Mouse (Mus musculus): ENCODE results near the gene Slc34a3. TPM values are rescaled to one million over a fixed set of nuclear protein-coding genes. Genes with fewer than 3 reads are reported as not detected.

Slc34a3 gene
- total and polyA plus RNA-seq, 3 experiments: 0.03 to 0.04 TPM; not detected in 1

DNA sequence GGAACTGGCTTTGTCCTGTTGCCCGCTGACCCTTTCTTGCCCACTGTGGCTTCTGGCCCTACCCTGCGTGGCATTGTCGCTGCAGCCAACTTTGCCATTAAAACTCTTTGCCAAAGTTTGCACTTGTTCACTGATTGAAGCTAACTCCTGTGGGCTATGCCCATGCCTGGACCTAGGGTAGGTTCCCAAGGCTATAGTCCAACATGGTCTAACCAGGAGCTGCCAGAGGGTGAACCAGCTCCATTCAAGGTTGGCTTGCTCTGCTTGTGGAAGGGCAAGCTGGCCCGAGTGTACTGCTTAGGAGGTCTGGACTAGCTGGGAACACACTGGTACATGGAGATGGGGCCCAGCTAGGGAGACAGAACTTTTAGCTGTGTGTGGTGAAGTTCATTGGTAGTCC lies 10.0 kb upstream of the Slc34a3 start:
- Histone ChIP-seq H3K36me3 (ENCODE audit: control insufficient read depth in 1 of 2, insufficient read depth in 2 of 2, low read length in 2 of 2) (no peaks in the 10 kb centered on the region), H3K9ac (ENCODE audit: control insufficient read depth, low read depth, low read length, poor library complexity, severe bottlenecking) (no peak overlapping the region), H3K9me3 (replicated peaks; ENCODE audit: insufficient read depth, low read length) (no peaks in the 10 kb centered on the region), H3K27ac (ENCODE audit: control insufficient read depth, low read depth, low read length) (no peak overlapping the region), H3K27me3 (ENCODE audit: control insufficient read depth in 1 of 2, insufficient read depth in 2 of 2, low read length in 2 of 2) (no peaks in the 10 kb centered on the region), H3K4me3 (ENCODE audit: control insufficient read depth in 1 of 2, insufficient read depth in 1 of 2, low read depth in 2 of 2, low read length in 2 of 2) (no peak overlapping the region), H3K79me2 (ENCODE audit: control insufficient read depth, insufficient read depth, low read length, poor library complexity) (no peaks in the 10 kb centered on the region; the same call in 1 of the 2 replicates), H3K4me1 (ENCODE audit: control insufficient read depth in 1 of 2, insufficient read depth in 2 of 2, low read length in 2 of 2) (peaks cover 0 to 12% of the 10 kb centered on the region in 2 experiments; a peak in 3 of 4 replicates)
- no peak for DNase-seq (ENCODE audit: low read depth, low spot score)
- no peak for TF ChIP-seq SIN3A (IDR thresholded peaks at IDR 0.05; ENCODE audit: low read length)
- no peak; a peak in 1 of 4 replicates for TF ChIP-seq POLR2A (IDR thresholded peaks at IDR 0.05; ENCODE audit: control insufficient read depth in 1 of 2, insufficient read depth in 1 of 2, low read depth in 1 of 2, low read length in 2 of 2, poor library complexity in 1 of 2)
- TF ChIP-seq EP300 (IDR thresholded peaks at IDR 0.05; ENCODE audit: low read depth in 1 of 2, low read length in 2 of 2): no peak
- no peak for TF ChIP-seq TBP (IDR thresholded peaks at IDR 0.05; ENCODE audit: low read depth, low read length)
- TF ChIP-seq MXI1 (IDR thresholded peaks at IDR 0.05; ENCODE audit: low read depth, low read length): no peak
- no peak for TF ChIP-seq GATA1 (IDR thresholded peaks at IDR 0.05; ENCODE audit: low read depth, low read length)
- TF ChIP-seq MAZ (IDR thresholded peaks at IDR 0.05; ENCODE audit: low read depth, low read length): no peak

DNA sequence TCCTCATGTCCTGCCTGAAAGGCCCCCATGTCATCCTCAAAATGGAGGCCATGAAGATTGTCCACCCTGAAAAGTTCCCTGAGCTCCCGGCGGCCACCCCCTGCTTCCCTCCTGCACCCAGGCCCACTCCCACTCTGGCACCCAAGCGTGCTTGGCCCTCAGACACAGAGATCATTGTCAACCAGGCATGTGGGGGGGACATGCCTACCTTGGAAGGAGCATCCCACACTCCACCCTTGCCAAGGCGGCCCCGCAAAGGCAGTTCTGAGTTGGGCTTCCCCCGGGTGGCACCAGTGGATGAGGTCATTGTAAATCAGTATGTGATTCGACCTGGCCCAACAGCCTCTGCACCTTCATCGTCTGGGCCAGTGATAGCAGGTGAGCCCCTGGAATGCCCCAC lies 9.2 kb upstream of the Slc34a3 start:
- H3K9ac ChIP-seq (ENCODE audit: control insufficient read depth, low read depth, low read length, poor library complexity, severe bottlenecking): no peak overlapping the region
- no peak for DNase-seq (ENCODE audit: low read depth, low spot score)
- H3K79me2 ChIP-seq (ENCODE audit: control insufficient read depth, insufficient read depth, low read length, poor library complexity): no peaks in the 10 kb centered on the region; the same call in 1 of the 2 replicates
- peaks cover 0 to 12% of the 10 kb centered on the region in 2 experiments; a peak in 3 of 4 replicates for H3K4me1 ChIP-seq (ENCODE audit: control insufficient read depth in 1 of 2, insufficient read depth in 2 of 2, low read length in 2 of 2)
- no peaks in the 10 kb centered on the region for H3K36me3 ChIP-seq (ENCODE audit: control insufficient read depth in 1 of 2, insufficient read depth in 2 of 2, low read length in 2 of 2)
- TF ChIP-seq KAT2A (conservative IDR thresholded peaks at IDR 0.05; ENCODE audit: low read depth, low read length) (no peak), POLR2AphosphoS2 (IDR thresholded peaks at IDR 0.05; ENCODE audit: low read length) (no peak), ELF1 (IDR thresholded peaks at IDR 0.05; ENCODE audit: low read depth, low read length) (no peak), MEF2A (IDR thresholded peaks at IDR 0.05; ENCODE audit: extremely low read depth, insufficient replicate concordance, low read depth, low read length, poor library complexity, severe bottlenecking) (no peak), MXI1 (IDR thresholded peaks at IDR 0.05; ENCODE audit: low read depth, low read length) (no peak), RCOR1 (IDR thresholded peaks at IDR 0.05; ENCODE audit: low read depth, low read length) (no peak), ZKSCAN1 (IDR thresholded peaks at IDR 0.05; ENCODE audit: low read depth, low read length) (no peak), TAL1 (IDR thresholded peaks at IDR 0.05; ENCODE audit: low read length) (no peak), USF1 (IDR thresholded peaks at IDR 0.05; ENCODE audit: low read depth, low read length) (no peak), ZNF384 (IDR thresholded peaks at IDR 0.05; ENCODE audit: low read depth, low read length) (no peak), RAD21 (IDR thresholded peaks at IDR 0.05; ENCODE audit: low read depth, low read length) (no peak), BHLHE40 (IDR thresholded peaks at IDR 0.05; ENCODE audit: borderline replicate concordance, low read depth, low read length) (no peak), CTCF (IDR thresholded peaks at IDR 0.05 in 2 of 3, conservative IDR thresholded peaks at IDR 0.05 in 1 of 3; ENCODE audit: control insufficient read depth in 1 of 3, insufficient read depth in 1 of 3, low read depth in 2 of 3, low read length in 3 of 3, poor library complexity in 1 of 3, severe bottlenecking in 1 of 3) (no peak), USF2 (IDR thresholded peaks at IDR 0.05; ENCODE audit: borderline replicate concordance in 1 of 2, insufficient read depth in 1 of 2, low read depth in 1 of 2, low read length in 2 of 2) (no peak), NELFE (IDR thresholded peaks at IDR 0.05; ENCODE audit: low read depth, low read length) (no peak), MAFK (IDR thresholded peaks at IDR 0.05; ENCODE audit: borderline replicate concordance, low read depth, low read length) (no peak), EP300 (IDR thresholded peaks at IDR 0.05; ENCODE audit: low read depth in 1 of 2, low read length in 2 of 2) (no peak), POLR2AphosphoS5 (IDR thresholded peaks at IDR 0.05; ENCODE audit: borderline replicate concordance, low read depth, low read length) (no peak)
- no peak overlapping the region for H3K27ac ChIP-seq (ENCODE audit: control insufficient read depth, low read depth, low read length)
- H3K9me3 ChIP-seq (replicated peaks; ENCODE audit: insufficient read depth, low read length): no peaks in the 10 kb centered on the region
- no peaks in the 10 kb centered on the region for H3K27me3 ChIP-seq (ENCODE audit: control insufficient read depth in 1 of 2, insufficient read depth in 2 of 2, low read length in 2 of 2)
- no peak overlapping the region; a peak in 1 of 4 replicates for H3K4me3 ChIP-seq (ENCODE audit: control insufficient read depth in 1 of 2, insufficient read depth in 1 of 2, low read depth in 2 of 2, low read length in 2 of 2)
